Mouse (Mus musculus): ENCODE results near the gene Rhbdd3.

The Rhbdd3 gene

GRCm38 (mm10) chr11:5098736-5099542 is at the start of gene Rhbdd3, which contains the start of gene Ewsr1:
Gene Rhbdd3 (plus strand): TSS chr11:5098926.
Gene Ewsr1 (minus strand): TSS chr11:5099266.
- DNase-seq: peak; percentile 96

- DNase-seq: no peak
These were observed 47.1 kb upstream of the Rhbdd3 start for GRCm38 (mm10) chr11:5051629-5052028.

DNA sequence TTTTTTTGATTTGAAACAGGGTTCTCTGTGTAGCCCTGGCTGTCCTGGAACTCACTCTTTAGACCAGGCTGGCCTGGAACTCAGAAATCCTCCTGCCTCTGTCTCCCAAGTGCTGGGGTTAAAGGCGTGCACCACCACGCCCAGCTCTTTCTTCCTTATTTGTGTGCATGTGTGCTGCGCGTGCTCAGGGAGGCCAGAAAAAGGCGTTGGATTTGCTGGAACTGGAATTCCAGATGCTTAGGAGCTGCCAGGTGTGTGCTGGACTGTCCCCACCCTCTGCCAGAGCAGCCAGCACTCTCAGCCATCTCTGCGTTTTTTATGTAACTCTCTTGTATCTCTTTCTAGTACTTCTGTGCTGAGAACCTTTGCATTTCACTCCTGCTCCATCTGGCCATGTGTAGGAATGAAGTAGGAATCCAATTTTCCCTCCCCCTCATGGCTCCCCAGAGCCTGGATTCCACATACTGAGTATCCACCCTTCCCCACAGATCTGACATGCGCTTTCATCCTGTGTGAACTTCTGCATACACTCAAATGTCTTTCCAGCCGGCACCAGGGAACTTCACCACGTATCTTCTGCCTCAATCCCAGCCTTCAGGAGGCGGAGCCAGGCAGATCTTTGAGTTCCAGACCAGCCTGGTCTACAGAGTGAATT is 46.4 kb upstream of the Rhbdd3 start:
- DNase-seq: peak; percentile 85

GRCm38 (mm10) chr11:5054151-5054550 is 44.6 kb upstream of the Rhbdd3 start:
- DNase-seq: no peak

DNA sequence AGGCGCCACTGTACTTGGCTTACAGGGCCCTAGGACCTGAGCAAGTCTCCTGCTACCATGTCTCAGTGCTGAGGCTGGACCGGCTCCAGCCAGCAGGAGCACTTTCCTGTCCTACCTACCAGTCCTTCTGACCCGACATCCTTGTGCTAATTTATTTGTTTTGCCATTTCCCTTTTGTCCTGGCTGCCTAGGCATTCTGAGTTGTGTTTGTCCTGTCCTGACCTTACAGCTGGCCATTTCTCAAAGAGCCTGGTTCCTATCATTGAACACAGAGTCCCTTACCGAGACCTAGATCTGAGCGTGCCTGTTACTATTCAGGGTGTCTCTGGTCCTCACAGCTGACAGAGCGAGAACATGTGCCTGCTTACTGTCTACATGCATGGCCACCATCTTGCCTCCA is 43.9 kb upstream of the Rhbdd3 start:
- DNase-seq: no peak

- DNase-seq: no peak
These were observed 42.5 kb upstream of the Rhbdd3 start for GRCm38 (mm10) chr11:5055945-5056938.

- DNase-seq: no peak
These were observed 41.7 kb upstream of the Rhbdd3 start for GRCm38 (mm10) chr11:5057064-5057463.

DNA sequence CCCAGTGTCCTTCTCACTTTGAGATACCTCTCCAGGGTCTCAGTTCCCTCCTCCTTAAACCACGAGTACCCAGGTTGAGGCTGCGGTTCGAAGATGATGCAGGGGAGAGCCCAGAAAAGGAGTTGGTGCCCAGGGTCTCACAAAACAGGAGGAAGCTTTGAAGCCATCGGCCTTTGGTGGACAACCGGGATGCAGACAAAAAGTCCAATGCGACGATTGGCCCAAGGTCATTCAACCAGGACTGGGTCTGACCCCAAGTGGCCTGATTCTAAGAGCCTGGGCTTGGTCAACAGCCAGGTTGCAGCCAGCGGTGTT is 41.2 kb upstream of the Rhbdd3 start:
- no peak for DNase-seq

- DNase-seq: peak; percentile 62
These were observed 40.7 kb upstream of the Rhbdd3 start, which contains the start of gene Rasl10a for GRCm38 (mm10) chr11:5057856-5058641. Gene Rasl10a (plus strand): TSS chr11:5058128.

- no peak for DNase-seq
These were observed 39.9 kb upstream of the Rhbdd3 start for GRCm38 (mm10) chr11:5058783-5059182.

DNA sequence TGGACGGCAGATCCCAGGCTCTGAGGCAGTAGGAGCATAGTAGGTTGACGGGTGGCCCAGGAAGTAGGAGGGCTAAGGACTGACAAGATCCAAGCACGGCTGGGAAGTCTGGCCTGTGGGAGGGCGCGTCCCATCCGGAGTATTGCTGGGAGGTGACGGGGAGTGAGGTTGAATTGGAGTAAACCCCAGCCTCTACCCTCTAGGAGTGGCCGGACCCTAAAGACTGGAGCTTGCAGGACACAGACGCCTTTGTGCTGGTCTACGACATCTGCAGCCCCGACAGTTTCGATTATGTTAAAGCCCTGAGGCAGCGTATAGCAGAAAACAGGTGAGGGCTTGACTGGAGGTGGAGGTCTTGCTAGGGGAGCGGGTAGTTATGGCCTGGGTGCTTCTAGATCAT is 39.5 kb upstream of the Rhbdd3 start:
- DNase-seq: no peak

DNA sequence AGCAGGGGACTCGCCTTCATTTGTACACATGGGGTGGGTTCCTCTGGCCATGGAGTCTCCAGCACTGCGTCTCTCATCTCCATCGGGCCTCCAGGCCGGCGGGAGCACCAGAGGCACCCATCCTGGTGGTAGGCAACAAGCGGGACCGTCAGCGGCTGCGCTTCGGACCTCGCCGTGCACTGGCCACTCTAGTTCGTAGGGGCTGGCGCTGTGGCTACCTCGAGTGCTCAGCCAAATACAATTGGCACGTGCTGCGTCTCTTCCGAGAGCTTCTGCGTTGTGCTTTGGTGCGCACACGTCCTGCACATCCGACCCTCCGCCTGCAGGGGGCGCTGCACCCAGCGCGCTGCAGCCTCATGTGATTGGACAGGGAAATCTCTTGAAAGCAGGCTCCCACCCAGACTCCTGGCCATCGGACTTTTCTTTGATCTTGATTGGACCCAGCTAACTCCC is 39.0 kb upstream of the Rhbdd3 start:
- DNase-seq: peak; percentile 63

- DNase-seq: no peak
These were observed 37.8 kb upstream of the Rhbdd3 start for GRCm38 (mm10) chr11:5060756-5061412.

GRCm38 (mm10) chr11:5061413-5062139 is 37.1 kb upstream of the Rhbdd3 start:
- DNase-seq: peak; percentile 96

DNA sequence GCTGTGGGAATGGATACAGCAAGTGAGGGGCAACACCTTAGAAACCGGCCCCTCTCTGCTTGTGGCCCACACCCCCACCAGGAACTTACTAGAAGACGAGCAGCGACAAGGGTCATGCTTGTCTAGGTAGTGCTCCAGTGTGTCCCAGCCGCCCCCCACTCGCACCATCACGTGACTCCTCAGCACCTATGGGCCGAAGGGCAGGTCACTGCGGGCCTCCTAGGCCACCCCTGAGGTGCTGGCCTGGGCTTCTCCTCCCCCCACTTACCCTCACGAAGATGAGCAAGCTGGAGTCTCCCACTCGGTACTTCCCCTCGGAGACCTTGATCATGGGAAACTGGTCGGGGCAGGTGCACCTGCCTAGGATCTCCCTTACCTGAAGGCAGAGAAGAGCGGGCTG is 36.4 kb upstream of the Rhbdd3 start:
- no peak for DNase-seq

DNA sequence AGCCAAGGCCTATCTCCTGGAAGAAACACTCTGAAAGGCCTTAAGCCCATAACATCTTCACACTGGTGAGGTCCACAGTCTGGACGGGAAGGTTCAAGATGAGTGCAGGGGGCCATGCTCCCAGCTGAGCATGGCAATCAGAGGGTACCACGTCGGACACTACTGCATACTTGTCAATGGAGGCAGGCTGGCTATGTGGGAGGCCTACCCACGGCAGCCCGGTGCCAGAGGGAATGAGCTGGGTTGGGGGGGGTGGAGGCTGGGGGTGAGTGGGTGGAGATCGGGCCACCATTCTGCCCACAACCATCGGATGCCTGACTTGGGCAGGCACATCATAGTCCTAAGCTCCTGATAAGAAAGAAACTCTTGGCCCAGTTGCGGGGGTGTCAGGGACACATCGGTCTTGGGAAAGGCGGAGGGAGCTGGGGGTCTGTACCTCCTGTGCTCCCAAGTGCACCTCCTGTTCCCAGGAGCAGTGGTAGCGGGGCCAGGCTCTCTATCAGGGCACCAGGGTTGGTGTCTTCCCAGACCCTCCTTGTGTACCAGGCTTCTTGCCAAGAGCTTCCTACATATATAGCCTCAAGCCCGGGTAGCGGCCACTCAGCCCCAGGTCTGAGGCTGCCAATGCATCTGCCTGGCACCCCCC is 35.7 kb upstream of the Rhbdd3 start:
- no peak for DNase-seq

GRCm38 (mm10) chr11:5063561-5064281 is 35.0 kb upstream of the Rhbdd3 start:
- no peak for DNase-seq

DNA sequence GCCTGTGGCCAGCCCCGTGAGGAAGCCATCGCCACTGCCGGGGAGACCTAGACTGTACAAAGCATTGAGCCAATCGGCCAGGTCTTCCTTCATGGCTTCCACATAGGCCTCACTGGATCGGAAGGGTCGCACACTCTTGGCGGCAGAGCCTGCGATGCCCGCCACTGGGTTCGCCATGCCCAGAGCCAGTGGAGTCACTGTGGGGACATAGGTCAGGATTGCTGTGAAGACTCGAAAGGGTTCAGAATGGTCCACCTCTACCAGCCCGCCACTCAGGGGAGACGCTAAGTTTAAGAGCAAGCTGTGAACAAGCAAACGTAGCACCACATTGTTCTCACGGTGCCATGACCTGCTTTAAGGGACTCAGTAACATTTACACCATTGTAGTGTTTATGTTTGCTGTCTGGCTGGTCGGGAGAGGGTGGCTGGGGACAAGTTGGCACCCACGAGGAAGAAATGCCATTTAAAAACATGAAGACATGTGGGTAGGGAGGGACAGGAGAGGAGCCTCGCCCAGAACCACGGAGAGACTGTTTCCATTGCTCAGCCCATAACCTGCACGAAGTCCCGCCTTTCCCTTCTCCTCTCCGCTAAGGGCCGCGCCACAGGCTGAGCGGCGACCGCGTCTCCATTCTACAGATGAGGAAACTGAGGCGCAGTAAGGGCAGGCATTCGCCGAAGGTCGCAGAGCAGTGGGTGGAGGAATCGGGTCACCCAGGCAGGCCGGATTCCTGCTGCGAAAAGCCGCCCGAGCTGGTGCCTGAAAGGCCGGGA is 34.3 kb upstream of the Rhbdd3 start:
- no peak for DNase-seq
